Mouse (Mus musculus): ENCODE data around the gene Zbtb12.

GRCm38 (mm10) chr17:34934830-34935229, 55.5 kb downstream of the Zbtb12 start:
- TF ChIP-seq CTCF (IDR thresholded peaks at IDR 0.05; ENCODE audit: insufficient read depth, low read length), result no peak
- no peak for TF ChIP-seq POLR2A (IDR thresholded peaks at IDR 0.05; ENCODE audit: borderline replicate concordance, extremely low read depth, low read depth, low read length)
